Mouse (Mus musculus) hindbrain, embryonic 10.5 days (tissue): Measurements from ENCODE around the gene Cabp1. TPM values are rescaled to one million over a fixed set of nuclear protein-coding genes. Genes with fewer than 3 reads are reported as not detected.
A peak's percentile ranks its signal among the peaks of the same experiment; 100 is the strongest.

ENCODE experiments used
- DNase-seq: peaks from one replicate; pipeline ENCODE4 v3.0.0-alpha.2; 2017; ENCODE audit warnings: low spot score
- H3K27ac ChIP-seq: fragments of 300-500 bp; sonication (generic); 2 replicates; pipeline ENCODE4 v1.5.1; 2016; ENCODE audit warnings: mild to moderate bottlenecking, moderate library complexity
- H3K27me3 ChIP-seq: fragments of 300-500 bp; sonication (generic); 2 replicates; pipeline ENCODE4 v1.6.1; 2016; ENCODE audit warnings: mild to moderate bottlenecking; ENCODE audit not compliant: poor library complexity, insufficient read depth, severe bottlenecking
- H3K36me3 ChIP-seq: fragments of 300-500 bp; sonication (generic); 2 replicates; pipeline ENCODE4 v1.6.1; 2016; ENCODE audit warnings: mild to moderate bottlenecking, moderate library complexity
- H3K4me1 ChIP-seq: fragments of 300-500 bp; sonication (generic); replicated peaks from 2 replicates; pipeline ENCODE4 v1.6.1; 2016; ENCODE audit warnings: mild to moderate bottlenecking
- H3K4me3 ChIP-seq: fragments of 300-500 bp; sonication (generic); 2 replicates; pipeline ENCODE4 v1.5.1; 2016; ENCODE audit warnings: mild to moderate bottlenecking, moderate library complexity
- H3K9me3 ChIP-seq: fragments of 300-500 bp; sonication (generic); 2 replicates; pipeline ENCODE4 v1.6.1; 2016; ENCODE audit warnings: mild to moderate bottlenecking, moderate library complexity
- WGBS: fragments of 180-500 bp; shearing (Covaris S2); methylation state at CpG from one replicate; pipeline ENCODE4 v1.1.7; 2016; 5-methylcytosine and 5-hydroxymethylcytosine counted together
- polyA plus RNA-seq: library from polyadenylated mRNA; unstranded; fragments of >200 nt; fragmentation: Nextera tagmentation; extraction: Ambion mirVana; gene quantifications from 2 replicates; pipeline ENCODE4 v1.2.1, GENCODE M21; 2016

Gene Cabp1
- polyA plus RNA-seq: 2.3 and 6.1 TPM in 2 replicates

DNA sequence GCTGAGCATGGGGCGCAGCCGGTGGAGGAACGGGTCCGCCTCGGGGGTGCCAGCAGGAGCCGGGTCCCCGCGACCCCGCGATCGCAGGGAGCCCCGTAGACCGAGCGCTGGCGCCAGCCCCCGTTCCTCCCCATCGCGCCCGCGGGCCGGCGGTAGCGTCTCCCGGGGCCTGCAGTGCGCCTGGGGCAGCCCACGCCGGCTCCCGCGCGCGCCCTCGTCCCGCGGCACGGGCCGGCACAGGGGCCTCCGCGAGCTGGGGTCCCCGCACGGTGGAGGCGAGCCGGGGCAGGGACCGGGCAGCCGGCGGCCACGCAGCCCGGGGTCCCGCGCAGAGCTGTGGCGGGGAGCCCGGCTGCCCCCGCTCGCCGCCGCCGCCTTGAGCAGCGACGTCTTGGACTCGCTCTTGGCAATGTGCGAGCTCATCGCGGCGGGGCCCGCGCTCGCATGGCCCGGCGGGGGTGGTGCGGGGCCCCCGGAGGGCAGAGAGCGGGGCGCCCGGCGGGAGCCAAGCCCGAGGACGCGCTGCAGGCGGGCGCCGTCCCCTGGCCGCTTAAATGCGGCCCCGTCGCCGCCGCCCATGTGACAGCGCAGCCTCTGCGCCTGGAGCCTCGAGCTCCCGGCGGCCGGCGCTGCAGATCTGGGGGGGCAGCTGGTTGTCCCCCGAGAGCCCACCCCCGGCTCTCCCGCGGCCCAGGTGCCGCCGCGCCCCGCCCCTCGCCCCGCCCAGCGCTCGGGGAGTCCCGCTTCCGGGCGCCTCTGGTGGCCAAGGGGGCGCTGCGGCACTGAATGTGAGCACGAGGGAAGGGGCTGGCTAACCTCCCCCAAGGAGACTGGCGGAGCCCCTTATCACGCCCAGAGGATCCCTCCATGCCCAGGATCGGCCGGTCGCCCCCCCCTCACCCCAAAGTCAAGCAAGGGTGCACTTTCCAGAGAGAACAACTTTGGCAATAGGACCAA is at the start of gene Cabp1:
TSS of gene Cabp1 (minus strand) at position 713 of the 957 bp plus-strand sequence.
- Histone ChIP-seq H3K27ac (peak within 1 kb of the TSS; percentile 78), H3K4me3 (peak within 1 kb of the TSS; percentile 76)

DNA sequence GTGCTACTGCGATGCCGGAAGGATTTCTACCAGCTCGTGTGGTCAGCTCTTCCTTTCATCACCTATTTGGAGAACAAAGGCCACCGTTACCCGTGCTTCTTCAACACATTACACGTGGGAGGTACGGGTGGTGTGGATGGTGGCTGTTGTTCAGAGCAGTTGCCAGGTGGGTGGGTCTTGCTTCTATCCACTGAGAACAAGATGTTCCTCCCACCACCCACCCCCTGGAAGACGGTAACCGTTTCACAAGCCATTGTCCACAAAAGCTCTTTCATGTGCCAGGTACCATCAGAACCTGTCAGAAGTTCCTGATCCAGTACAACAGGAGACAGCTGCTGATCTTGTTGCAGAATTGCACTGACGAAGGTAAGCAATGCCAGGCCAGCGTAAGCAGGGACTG is 46.0 kb upstream of the Cabp1 start:
- Histone ChIP-seq H3K4me1 (peaks cover 27% of the 10 kb centered on the region), H3K36me3 (peaks cover 57% of the 10 kb centered on the region), H3K9me3 (no peaks in the 10 kb centered on the region), H3K27ac (no peak overlapping the region), H3K27me3 (peaks cover 36% of the 10 kb centered on the region), H3K4me3 (no peak overlapping the region)
- DNase-seq: no peak
- 86% methylated on average over 11 of the region's 11 CpGs for WGBS

More for the DNA sequence above, at the start of gene Cabp1:
- H3K27me3 ChIP-seq: peaks cover 96% of the 10 kb centered on the region
- H3K36me3 ChIP-seq: no peaks in the 10 kb centered on the region
- under 1% methylated on average over 114 of the region's 116 CpGs for WGBS
- peak; percentile 66 for DNase-seq
- peaks cover 51% of the 10 kb centered on the region for H3K4me1 ChIP-seq
- H3K9me3 ChIP-seq: no peaks in the 10 kb centered on the region

- DNase-seq: no peak
These were observed 44.6 kb upstream of the Cabp1 start for GRCm38 (mm10) chr5:115238729-115239195.

DNA sequence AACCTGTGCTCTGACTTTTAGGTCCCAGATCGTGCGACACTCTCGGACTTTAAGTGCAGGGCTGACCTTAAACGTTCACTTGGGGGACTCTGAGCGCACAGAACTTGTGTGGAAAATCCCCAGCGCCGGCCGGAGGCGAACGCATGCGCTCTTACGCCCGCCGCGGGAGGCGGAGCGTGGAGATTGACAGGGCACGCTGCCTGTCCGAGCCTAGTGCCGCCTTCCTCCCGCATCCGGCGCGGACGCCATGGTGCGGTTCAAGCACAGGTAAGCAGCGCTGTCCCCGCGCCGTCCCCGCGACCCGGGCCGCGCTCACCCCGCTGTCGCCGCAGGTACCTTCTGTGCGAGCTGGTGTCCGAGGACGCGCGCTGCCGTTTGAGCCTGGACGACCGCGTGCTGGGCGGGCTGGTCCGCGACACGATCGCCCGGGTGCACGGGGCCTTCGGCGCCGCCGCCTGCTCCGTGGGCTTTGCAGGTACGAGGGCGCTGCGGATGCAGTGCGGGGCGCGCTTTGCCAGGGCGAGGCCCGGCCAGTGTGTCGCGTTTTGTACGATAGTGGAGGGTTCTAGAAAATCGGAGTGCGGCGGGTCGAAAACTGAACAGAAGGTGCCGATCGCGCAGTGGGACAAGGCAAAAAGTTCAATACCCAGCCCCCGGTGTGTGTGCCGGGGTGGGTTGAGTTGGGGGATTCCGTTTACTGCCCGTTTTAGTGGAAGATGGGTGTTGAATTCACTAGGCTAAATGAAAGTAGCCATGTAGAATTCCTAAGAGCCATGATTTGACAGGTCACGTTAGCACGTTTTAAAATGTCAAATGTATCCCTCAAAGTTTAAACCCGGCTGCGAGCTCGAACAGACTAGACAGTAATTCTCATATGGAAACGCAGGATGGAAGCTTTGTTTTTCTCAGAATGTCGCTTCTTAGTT is 43.9 kb upstream of the Cabp1 start:
- Histone ChIP-seq H3K4me3 (peak overlapping the region; percentile 81), H3K27me3 (peaks cover 57% of the 10 kb centered on the region), H3K27ac (peak overlapping the region; percentile 82), H3K4me1 (peaks cover 31% of the 10 kb centered on the region), H3K9me3 (no peaks in the 10 kb centered on the region), H3K36me3 (peaks cover 35% of the 10 kb centered on the region)
- DNase-seq: peak; percentile 90
- WGBS: under 1% methylated on average over 88 of the region's 88 CpGs

More at GRCm38 (mm10) chr5:115238729-115239195, 44.6 kb upstream of the Cabp1 start:
- Histone ChIP-seq H3K4me1 (peaks cover 31% of the 10 kb centered on the region), H3K9me3 (no peaks in the 10 kb centered on the region), H3K4me3 (peak overlapping the region; percentile 81), H3K27me3 (peaks cover 50% of the 10 kb centered on the region), H3K27ac (no peak overlapping the region), H3K36me3 (peaks cover 42% of the 10 kb centered on the region)
- WGBS: 8% methylated on average over 11 of the region's 11 CpGs

- peaks cover 13% of the 10 kb centered on the region for H3K36me3 ChIP-seq
- peaks cover 77% of the 10 kb centered on the region for H3K27me3 ChIP-seq
- peak within 1 kb of the TSS; percentile 60 for H3K4me3 ChIP-seq
- WGBS: 1% methylated on average over 21 of the region's 21 CpGs
- H3K9me3 ChIP-seq: no peaks in the 10 kb centered on the region
- peaks cover 44% of the 10 kb centered on the region for H3K4me1 ChIP-seq
- DNase-seq: peak; percentile 89
- peak within 1 kb of the TSS; percentile 69 for H3K27ac ChIP-seq
These were observed 41.6 kb upstream of the Cabp1 start, which contains the start of gene Pop5 for GRCm38 (mm10) chr5:115235786-115236263. Gene Pop5 (plus strand): TSS chr5:115235836.

DNA sequence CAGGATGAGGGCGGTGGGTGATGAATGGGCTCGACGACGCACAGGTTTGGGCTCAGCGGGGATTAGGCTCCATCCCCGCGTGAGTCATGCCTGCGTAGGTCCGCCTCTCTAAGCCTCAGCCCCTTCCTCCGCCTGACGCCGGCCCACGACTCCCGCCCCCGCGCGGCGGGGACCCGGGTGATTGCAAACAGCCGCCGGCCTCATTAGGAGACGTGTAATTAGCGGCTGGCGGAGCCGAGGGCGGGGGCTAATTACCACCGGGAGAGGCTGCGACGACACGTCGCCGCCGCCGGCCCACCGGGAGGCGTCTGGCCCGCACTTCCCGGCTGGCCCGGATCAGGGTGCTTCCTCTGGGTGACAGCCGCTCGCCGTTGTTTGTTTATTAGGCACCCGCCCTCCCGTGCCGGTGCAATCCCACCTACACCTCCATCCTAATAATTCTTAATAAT is 41.2 kb upstream of the Cabp1 start:
- Histone ChIP-seq H3K27ac (peak overlapping the region; percentile 69), H3K27me3 (peaks cover 77% of the 10 kb centered on the region), H3K36me3 (peaks cover 8% of the 10 kb centered on the region), H3K4me3 (peak overlapping the region; percentile 60), H3K9me3 (no peaks in the 10 kb centered on the region), H3K4me1 (peaks cover 44% of the 10 kb centered on the region)
- under 1% methylated on average over 45 of the region's 45 CpGs for WGBS
- peak; percentile 42 for DNase-seq

DNA sequence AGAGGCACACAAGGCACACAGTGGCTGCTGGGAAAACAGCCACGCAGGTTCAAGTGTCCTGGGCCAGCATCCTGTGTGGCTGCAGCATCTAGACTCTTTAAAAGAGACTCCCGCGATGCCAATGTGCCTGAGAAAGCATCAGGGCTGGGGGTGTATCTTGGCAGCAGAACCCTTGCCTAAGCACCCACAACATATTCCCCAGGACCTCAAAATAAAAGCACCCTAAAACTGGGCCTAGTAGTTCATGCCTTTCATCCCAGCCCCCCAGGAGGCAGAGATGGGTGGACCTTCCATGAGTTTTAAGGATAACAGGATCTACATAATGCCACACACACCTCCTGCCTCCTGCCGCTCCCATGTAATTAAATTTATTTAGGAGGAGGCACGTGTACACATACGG is 40.3 kb upstream of the Cabp1 start:
- Histone ChIP-seq H3K27me3 (peaks cover 69% of the 10 kb centered on the region), H3K4me3 (no peak overlapping the region), H3K4me1 (peaks cover 44% of the 10 kb centered on the region), H3K36me3 (no peaks in the 10 kb centered on the region; the same call in 1 of the 2 replicates), H3K9me3 (no peaks in the 10 kb centered on the region), H3K27ac (no peak overlapping the region)
- 48% methylated on average over 6 of the region's 6 CpGs for WGBS
- no peak for DNase-seq

DNA sequence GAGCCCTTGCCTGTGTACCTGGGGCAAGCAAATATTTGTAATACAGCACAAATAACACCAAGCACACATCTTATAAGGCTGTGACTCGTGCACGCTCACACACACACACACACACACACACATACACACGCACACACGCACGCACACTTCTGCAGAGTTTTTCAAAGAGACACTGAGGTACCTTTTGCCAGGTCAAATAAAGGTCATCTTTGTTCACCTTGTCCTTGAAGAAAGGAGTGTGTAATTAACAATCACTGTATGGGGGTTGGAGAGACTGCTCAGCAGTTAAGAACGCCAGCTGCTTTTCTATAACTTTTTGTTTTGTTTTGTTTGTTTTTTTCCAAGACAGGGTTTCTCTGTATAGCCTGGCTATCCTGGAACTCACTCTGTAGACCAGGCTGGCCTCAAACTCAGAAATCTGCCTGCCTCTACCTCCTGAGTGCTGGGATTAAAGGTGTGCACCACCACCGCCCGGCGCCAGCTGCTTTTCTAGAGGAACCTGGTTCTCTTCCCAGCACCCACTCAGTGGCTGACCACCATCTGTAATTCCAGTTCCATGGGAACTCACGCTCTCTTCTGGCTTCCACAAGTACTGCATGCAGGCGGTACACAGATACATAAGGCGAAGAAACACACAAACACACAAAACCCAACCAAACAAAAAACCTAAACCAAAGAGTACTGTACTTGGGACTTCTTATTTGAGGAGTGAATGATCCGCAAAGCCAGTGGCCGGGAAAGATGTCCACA is 39.0 kb upstream of the Cabp1 start:
- 92% methylated on average over 14 of the region's 14 CpGs for WGBS
- no peak overlapping the region for H3K4me3 ChIP-seq
- no peak for DNase-seq
- H3K27ac ChIP-seq: no peak overlapping the region
- no peaks in the 10 kb centered on the region for H3K9me3 ChIP-seq
- peaks cover 32% of the 10 kb centered on the region for H3K4me1 ChIP-seq
- peaks cover 68% of the 10 kb centered on the region for H3K27me3 ChIP-seq
- H3K36me3 ChIP-seq: no peaks in the 10 kb centered on the region

GRCm38 (mm10) chr5:115232516-115232915 is 38.3 kb upstream of the Cabp1 start:
- 77% methylated on average over 6 of the region's 6 CpGs for WGBS
- Histone ChIP-seq H3K27ac (no peak overlapping the region), H3K36me3 (no peaks in the 10 kb centered on the region), H3K9me3 (no peaks in the 10 kb centered on the region), H3K4me3 (no peak overlapping the region), H3K27me3 (peaks cover 68% of the 10 kb centered on the region), H3K4me1 (peaks cover 26% of the 10 kb centered on the region)
- no peak for DNase-seq

DNA sequence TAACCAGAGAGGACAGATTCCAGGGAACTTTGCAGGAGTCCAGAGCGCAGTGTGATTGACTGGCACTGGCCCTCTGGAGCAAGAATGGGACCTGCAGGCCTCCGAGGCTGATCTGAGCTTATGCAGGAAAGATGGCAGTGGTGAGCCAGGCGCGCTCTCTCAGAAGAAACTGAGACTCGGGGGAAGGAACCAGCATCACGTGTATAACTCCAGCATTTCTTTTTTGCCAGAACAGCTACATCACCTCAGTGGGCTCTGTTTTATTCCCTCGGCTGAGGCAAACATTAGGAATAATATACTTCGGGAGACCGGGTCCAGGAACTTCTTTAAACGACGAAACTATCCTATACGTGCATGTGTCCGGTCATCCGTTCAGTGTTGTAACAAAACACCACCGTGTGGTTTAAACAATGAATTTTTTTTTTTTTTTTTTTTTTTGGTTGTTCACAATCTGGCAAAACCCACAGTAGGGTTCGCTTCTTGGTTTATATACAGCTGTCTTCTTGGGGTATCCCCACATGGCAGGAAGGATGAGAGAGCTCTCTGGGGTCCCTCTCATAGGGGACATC is 37.5 kb upstream of the Cabp1 start:
- 46% methylated on average over 16 of the region's 16 CpGs for WGBS
- no peak for DNase-seq
- no peaks in the 10 kb centered on the region for H3K36me3 ChIP-seq

DNA sequence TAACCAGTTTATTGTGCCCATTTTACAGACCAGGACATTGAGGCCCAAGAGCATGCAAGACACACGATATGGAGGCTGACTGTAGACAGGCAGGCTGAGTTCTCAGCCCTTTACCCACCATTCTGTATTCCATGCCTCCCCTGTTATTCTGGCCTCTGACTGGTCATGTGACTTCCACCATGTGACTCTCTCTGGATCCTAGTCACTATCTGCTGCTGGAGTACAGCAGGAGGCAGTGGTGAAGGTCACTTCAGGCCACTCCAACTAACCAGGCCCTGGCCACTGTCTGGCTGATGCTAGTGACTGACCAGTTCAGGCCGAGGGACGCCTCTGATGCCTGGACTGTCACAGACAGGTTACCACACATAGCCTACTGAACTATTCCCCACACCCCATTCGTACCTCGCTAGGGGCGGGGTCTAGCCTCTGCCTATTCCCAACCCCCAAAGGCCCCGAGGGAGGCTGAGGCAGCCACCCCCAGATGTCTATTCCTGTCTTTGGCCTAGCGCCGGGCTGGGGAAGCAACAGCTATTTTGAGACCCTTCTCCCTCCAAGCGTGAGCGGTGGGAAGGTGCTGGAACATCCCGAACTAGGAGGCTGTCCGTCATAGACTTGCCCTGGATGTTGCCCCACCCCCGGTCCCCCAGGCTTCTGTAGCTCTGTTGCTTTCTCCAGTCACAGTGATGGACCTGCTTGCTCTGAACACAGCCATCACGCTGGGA is 36.8 kb upstream of the Cabp1 start:
- H3K4me1 ChIP-seq: peaks cover 23% of the 10 kb centered on the region
- peaks cover 62% of the 10 kb centered on the region for H3K27me3 ChIP-seq
- WGBS: 51% methylated on average over 15 of the region's 15 CpGs
- H3K36me3 ChIP-seq: no peaks in the 10 kb centered on the region
- DNase-seq: no peak
- no peak overlapping the region for H3K27ac ChIP-seq
- no peaks in the 10 kb centered on the region for H3K9me3 ChIP-seq
- no peak overlapping the region for H3K4me3 ChIP-seq

More for the DNA sequence above, 37.5 kb upstream of the Cabp1 start:
- Histone ChIP-seq H3K4me3 (no peak overlapping the region), H3K4me1 (peaks cover 23% of the 10 kb centered on the region), H3K27ac (no peak overlapping the region), H3K9me3 (no peaks in the 10 kb centered on the region), H3K27me3 (peaks cover 64% of the 10 kb centered on the region)
